Mouse (Mus musculus): ENCODE results near the gene Fer1l5.
A peak's percentile ranks its signal among the peaks of the same experiment; 100 is the strongest.

DNA sequence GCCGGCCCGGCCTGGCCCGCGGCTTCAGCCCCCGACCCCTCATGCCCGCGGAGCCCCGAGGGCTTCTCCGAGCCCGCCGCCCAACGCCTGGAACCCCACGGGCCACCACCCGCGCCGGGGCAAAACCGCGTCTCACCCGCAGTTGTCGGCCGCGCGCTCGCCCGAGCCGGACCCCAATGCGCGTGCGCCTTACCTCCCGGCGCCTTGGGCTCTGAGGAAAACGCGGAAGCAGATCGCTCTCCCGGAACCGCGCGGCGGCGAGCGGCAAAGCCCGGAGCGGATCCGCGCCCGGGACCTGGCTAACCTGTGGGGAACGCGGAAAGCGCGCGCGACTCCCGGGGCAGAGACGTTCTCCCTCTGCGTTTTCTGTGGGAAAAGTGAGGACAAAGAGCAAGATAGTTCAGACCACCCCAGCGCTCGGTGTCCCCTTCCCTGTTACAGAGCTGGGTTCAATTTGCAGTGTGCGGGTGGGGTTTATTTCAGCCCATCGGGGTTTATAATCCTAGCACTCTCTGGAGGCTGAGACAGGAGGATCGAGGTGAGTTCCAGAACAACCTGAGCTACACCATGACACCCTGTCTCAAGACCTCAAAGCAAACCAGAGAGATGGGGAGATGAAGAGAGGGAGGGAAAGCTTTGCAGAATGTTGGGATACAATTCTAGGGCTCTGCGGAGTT, 3.0 kb upstream of the Fer1l5 start, which contains the start of gene Kansl3:
- TF ChIP-seq POLR2A (IDR thresholded peaks at IDR 0.05; ENCODE audit: control insufficient read depth, low read depth, low read length) (peak; percentile 91), CTCF (IDR thresholded peaks at IDR 0.05; ENCODE audit: control insufficient read depth, insufficient read depth, insufficient replicate concordance, low read depth, low read length) (no peak)

Measured in testis, adult 2 months (tissue).